Mouse (Mus musculus) thymus, postnatal 25 days (tissue): Measurements from ENCODE around the gene Rhbg.
A peak's percentile ranks its signal among the peaks of the same experiment; 100 is the strongest.

Experiments
- DNase-seq: peaks from one replicate; pipeline ENCODE4 v3.0.0; 2022

Gene Rhbg

GRCm38 (mm10) chr3:88227260-88227659 is 27.2 kb downstream of the Rhbg start:
- DNase-seq = no peak

GRCm38 (mm10) chr3:88226101-88226845 is 28.2 kb downstream of the Rhbg start:
- no peak for DNase-seq

- DNase-seq = no peak
These were observed 29.6 kb downstream of the Rhbg start for GRCm38 (mm10) chr3:88224929-88225328.

GRCm38 (mm10) chr3:88222446-88222845 is 32.1 kb downstream of the Rhbg start:
- DNase-seq = no peak

- DNase-seq = no peak
These were observed 32.8 kb downstream of the Rhbg start for GRCm38 (mm10) chr3:88221519-88222390.

- peak; percentile 63 for DNase-seq
These were observed 33.7 kb downstream of the Rhbg start for GRCm38 (mm10) chr3:88220842-88221241.

- DNase-seq = no peak
These were observed 34.6 kb downstream of the Rhbg start for GRCm38 (mm10) chr3:88219940-88220339.

GRCm38 (mm10) chr3:88217679-88218078 is 36.8 kb downstream of the Rhbg start:
- DNase-seq = no peak

- DNase-seq = no peak
These were observed 37.8 kb downstream of the Rhbg start for GRCm38 (mm10) chr3:88216534-88217326.

- no peak for DNase-seq
These were observed 38.4 kb downstream of the Rhbg start for GRCm38 (mm10) chr3:88216116-88216515.

- DNase-seq = no peak
These were observed 38.9 kb downstream of the Rhbg start for GRCm38 (mm10) chr3:88215553-88216004.

GRCm38 (mm10) chr3:88214971-88215552 is 39.4 kb downstream of the Rhbg start:
- no peak for DNase-seq

- no peak for DNase-seq
These were observed 40.1 kb downstream of the Rhbg start for GRCm38 (mm10) chr3:88214197-88214938.

GRCm38 (mm10) chr3:88213019-88213418 is 41.5 kb downstream of the Rhbg start:
- DNase-seq = no peak

GRCm38 (mm10) chr3:88212356-88212755 is 42.2 kb downstream of the Rhbg start:
- DNase-seq = no peak

GRCm38 (mm10) chr3:88210918-88211317 is 43.6 kb downstream of the Rhbg start:
- DNase-seq = no peak

GRCm38 (mm10) chr3:88210121-88210520 is 44.4 kb downstream of the Rhbg start:
- no peak for DNase-seq

- DNase-seq = no peak
These were observed 45.2 kb downstream of the Rhbg start for GRCm38 (mm10) chr3:88209306-88209705.

GRCm38 (mm10) chr3:88208226-88208720 is 46.2 kb downstream of the Rhbg start:
- no peak for DNase-seq

- no peak for DNase-seq
These were observed 46.9 kb downstream of the Rhbg start for GRCm38 (mm10) chr3:88207451-88208100.

GRCm38 (mm10) chr3:88206901-88207371 is 47.6 kb downstream of the Rhbg start:
- DNase-seq = no peak
